Mouse (Mus musculus) ES-E14 (cell line): ENCODE results near the gene Noxred1. TPM values are rescaled to one million over a fixed set of nuclear protein-coding genes. Genes with fewer than 3 reads are reported as not detected.
"Not testable (repeated sequence)": the region's sequence is repeated elsewhere in the genome, so short reads cannot be mapped to it uniquely, and the experiment has no call there.

Experiments used
- DNase-seq: peaks from one replicate; pipeline ENCODE4 v3.0.0-alpha.2; 2013; ENCODE audit warnings: low read depth, low spot score
- H3K27ac ChIP-seq: 2 replicates; pipeline ENCODE4 v1.5.1; 2012; ENCODE audit warnings: low read depth, mild to moderate bottlenecking, low read length, moderate library complexity, mixed read lengths; ENCODE audit not compliant: poor library complexity, insufficient read depth, severe bottlenecking
- H3K36me3 ChIP-seq: 2 replicates; pipeline ENCODE4 v1.6.1; 2012; ENCODE audit warnings: mild to moderate bottlenecking, low read length, moderate library complexity, mixed read lengths; ENCODE audit not compliant: control insufficient read depth, poor library complexity, insufficient read depth, severe bottlenecking
- H3K4me1 ChIP-seq, 2 experiments: fragments of 150-350 bp in 1 of 2; sonication (generic) in 1 of 2; 2 replicates each; pipeline ENCODE4 v1.6.1; 2012; ENCODE audit warnings: low read length in 2 of 2, mild to moderate bottlenecking in 1 of 2, mixed read lengths in 1 of 2; ENCODE audit not compliant: control insufficient read depth in 2 of 2, insufficient read depth in 2 of 2, poor library complexity in 1 of 2
- H3K4me3 ChIP-seq, 2 experiments: fragments of 150-350 bp in 1 of 2; sonication (generic) in 1 of 2; 2 replicates each; pipeline ENCODE4 v1.5.1; 2012; ENCODE audit warnings: low read length in 2 of 2, low read depth in 1 of 2, mild to moderate bottlenecking in 1 of 2, mixed read lengths in 1 of 2; ENCODE audit not compliant: insufficient read depth in 1 of 2, poor library complexity in 1 of 2, severe bottlenecking in 1 of 2
- H3K9ac ChIP-seq: 2 replicates; pipeline ENCODE4 v1.6.1; 2012; ENCODE audit warnings: low read depth, mild to moderate bottlenecking, low read length, mixed read lengths; ENCODE audit not compliant: poor library complexity, insufficient read depth, severe bottlenecking
- H3K9me3 ChIP-seq: fragments of 150-350 bp; sonication (generic); 2 replicates; pipeline ENCODE4 v1.6.1; 2012; ENCODE audit warnings: low read depth, mild to moderate bottlenecking, low read length; ENCODE audit not compliant: control insufficient read depth, insufficient read depth
- CHD2 ChIP-seq: IDR thresholded peaks from 2 replicates; pipeline ENCODE4 v1.6.1; 2014; ENCODE audit warnings: mild to moderate bottlenecking, low read depth, low read length, inconsistent platforms
- HCFC1 ChIP-seq: IDR thresholded peaks from 2 replicates; pipeline ENCODE4 v1.6.1; 2012; ENCODE audit warnings: low read length, inconsistent platforms, borderline replicate concordance; ENCODE audit not compliant: insufficient read depth
- MAFK ChIP-seq: IDR thresholded peaks from 2 replicates; pipeline ENCODE4 v1.6.1; 2014; ENCODE audit warnings: mild to moderate bottlenecking, low read depth, low read length, inconsistent platforms; ENCODE audit not compliant: insufficient read depth
- ZC3H11A ChIP-seq: IDR thresholded peaks from 2 replicates; pipeline ENCODE4 v1.6.1; 2012; ENCODE audit warnings: low read depth, mild to moderate bottlenecking, inconsistent platforms, low read length, borderline replicate concordance
- ZNF384 ChIP-seq: IDR thresholded peaks from 2 replicates; pipeline ENCODE4 v1.6.1; 2012; ENCODE audit warnings: low read depth, low read length, inconsistent platforms
- in situ Hi-C, 2 experiments: fragments of 600-800 bp; cut with MboI; formaldehyde crosslinking; loops; one replicate each; pipeline ENCODE4 v1.15.1; 2025; ENCODE audit warnings: low sequenced_read_pairs in 2 of 2, inconsistent platforms in 1 of 2; ENCODE audit not compliant: unreplicated experiment in 2 of 2
- total RNA-seq: library from RNA; depleted of rRNA; stranded (reverse); fragments of 300-350 nt; gene quantifications from 2 replicates; pipeline ENCODE4 v1.2.3, GENCODE M21; 2012

Gene Noxred1
- total RNA-seq, 1 experiment = 3.0 TPM

DNA sequence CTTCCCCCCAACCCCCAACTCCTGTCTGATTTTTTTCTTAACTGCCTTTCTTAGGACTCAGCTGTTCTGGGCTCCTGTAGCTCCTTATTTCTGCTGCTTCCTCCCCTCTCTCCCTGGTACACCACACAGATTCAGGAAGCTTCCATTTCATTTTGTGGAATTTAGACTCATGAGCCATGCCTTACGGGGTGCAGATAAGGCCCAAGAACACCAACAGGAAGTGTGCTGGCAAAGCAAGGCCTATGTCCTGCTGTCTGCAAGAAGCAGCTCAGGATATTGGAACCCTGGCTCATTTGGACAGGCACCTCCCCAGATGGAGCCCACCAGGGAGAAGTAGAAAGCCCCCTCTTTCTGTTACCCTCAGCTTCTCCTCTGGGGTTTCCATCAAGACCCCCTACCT, 43.2 kb upstream of the Noxred1 start:
- Histone ChIP-seq H3K4me1 (peaks cover 3 to 28% of the 10 kb centered on the region in 2 experiments; a peak in 3 of 4 replicates), H3K27ac (no peak overlapping the region), H3K9ac (no peak overlapping the region), H3K9me3 (no peaks in the 10 kb centered on the region), H3K36me3 (0 out of 2 replicates have a peak, but pooled peaks cover under 1% of the 10 kb centered on the region), H3K4me3 (no peak overlapping the region)
- DNase-seq = no peak
- TF ChIP-seq ZC3H11A = no peak
- TF ChIP-seq HCFC1 = no peak
- in situ Hi-C loops = no loop called here

DNA sequence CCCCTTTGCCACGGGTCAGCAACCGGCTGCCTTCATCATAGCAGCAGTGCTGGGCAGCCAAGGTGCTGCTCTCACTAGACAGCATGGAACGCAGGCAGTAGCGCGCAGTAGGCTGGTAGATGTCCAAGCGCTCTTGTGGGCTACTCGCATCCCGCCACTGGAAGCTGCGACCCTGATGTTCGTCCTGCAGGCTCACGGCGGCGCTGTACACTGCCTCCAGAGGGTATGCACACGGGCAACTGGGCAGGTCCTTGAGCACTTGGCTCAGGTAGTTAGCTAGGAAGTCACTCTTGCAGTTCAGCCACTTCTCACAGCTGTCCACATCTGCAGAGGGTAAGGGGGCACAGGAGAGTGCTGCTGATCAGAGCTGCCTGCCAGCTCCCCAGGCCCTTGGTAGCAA, 41.3 kb upstream of the Noxred1 start:
- Histone ChIP-seq H3K4me3 (peak overlapping the region; percentile 52 to 68; a peak in 3 of 4 replicates), H3K9ac (peak overlapping the region; percentile 32; the same call in 1 of the 2 replicates), H3K36me3 (peaks cover 14% of the 10 kb centered on the region), H3K4me1 (peaks cover 3 to 39% of the 10 kb centered on the region in 2 experiments; a peak in 3 of 4 replicates), H3K27ac (0 out of 2 replicates have a peak overlapping the region, but pooled peaks have one; percentile 23), H3K9me3 (no peaks in the 10 kb centered on the region)
- TF ChIP-seq MAFK = no peak
- TF ChIP-seq ZNF384 = no peak
- no peak for TF ChIP-seq CHD2
- TF ChIP-seq ZC3H11A = no peak
- TF ChIP-seq HCFC1 = no peak
- in situ Hi-C loops = no loop called here
- no peak for DNase-seq

- Histone ChIP-seq H3K4me3 (peak overlapping the region; percentile 52 to 68; a peak in 3 of 4 replicates), H3K9ac (0 out of 2 replicates have a peak overlapping the region, but pooled peaks have one; percentile 28), H3K4me1 (peaks cover 3 to 39% of the 10 kb centered on the region in 2 experiments; a peak in 3 of 4 replicates), H3K36me3 (peaks cover 19% of the 10 kb centered on the region), H3K9me3 (no peaks in the 10 kb centered on the region), H3K27ac (no peak overlapping the region)
- in situ Hi-C loops = no loop called here
- no peak for DNase-seq
- TF ChIP-seq ZNF384 (no peak), ZC3H11A (no peak), CHD2 (no peak), HCFC1 (no peak), MAFK (no peak)
These were observed 40.8 kb upstream of the Noxred1 start for GRCm38 (mm10) chr12:87279350-87279749.

- H3K9ac ChIP-seq = no peak overlapping the region
- H3K4me3 ChIP-seq = no peak overlapping the region
- H3K4me1 ChIP-seq = peaks cover 3 to 33% of the 10 kb centered on the region in 2 experiments; a peak in 3 of 4 replicates
- H3K36me3 ChIP-seq = peaks cover 28% of the 10 kb centered on the region
- H3K27ac ChIP-seq = no peak overlapping the region
- no peak for DNase-seq
- H3K9me3 ChIP-seq = no peaks in the 10 kb centered on the region
- TF ChIP-seq HCFC1 (no peak), MAFK (no peak), CHD2 (no peak), ZC3H11A (no peak), ZNF384 (no peak)
- in situ Hi-C loops = no loop called here
These were observed 39.7 kb upstream of the Noxred1 start for GRCm38 (mm10) chr12:87278118-87278730.

- H3K9ac ChIP-seq, in situ Hi-C loops, DNase-seq, H3K9me3 ChIP-seq, H3K27ac ChIP-seq, H3K4me3 ChIP-seq: not testable (repeated sequence)
- TF ChIP-seq ZNF384 = peak; percentile 55; the same call in 1 of the 2 replicates
- Histone ChIP-seq H3K4me1 (peaks cover 0 to 29% of the 10 kb centered on the region in 2 experiments; a peak in 2 of 4 replicates), H3K36me3 (peaks cover 37% of the 10 kb centered on the region)
These were observed 38.7 kb upstream of the Noxred1 start for GRCm38 (mm10) chr12:87277251-87277650.
